Mouse (Mus musculus) layer of hippocampus, postnatal 25 days (tissue): ENCODE measurements around the gene Rbm24. TPM values are rescaled to one million over a fixed set of nuclear protein-coding genes. Genes with fewer than 3 reads are reported as not detected.
A peak's percentile ranks its signal among the peaks of the same experiment; 100 is the strongest.

Source experiments
- DNase-seq, 2 experiments: peaks; one replicate each; pipeline ENCODE4 v3.0.0; 2022; ENCODE audit warnings: mixed read lengths in 2 of 2, low spot score in 1 of 2; ENCODE audit errors: extremely low spot score in 1 of 2
- total RNA-seq, 2 experiments: library from RNA; stranded (reverse); gene quantifications; 2 replicates each; pipeline ENCODE4 v1.2.3; 2021

Gene Rbm24
- 10 to 100 TPM; 19.3 to 23.0 TPM for total RNA-seq

DNA sequence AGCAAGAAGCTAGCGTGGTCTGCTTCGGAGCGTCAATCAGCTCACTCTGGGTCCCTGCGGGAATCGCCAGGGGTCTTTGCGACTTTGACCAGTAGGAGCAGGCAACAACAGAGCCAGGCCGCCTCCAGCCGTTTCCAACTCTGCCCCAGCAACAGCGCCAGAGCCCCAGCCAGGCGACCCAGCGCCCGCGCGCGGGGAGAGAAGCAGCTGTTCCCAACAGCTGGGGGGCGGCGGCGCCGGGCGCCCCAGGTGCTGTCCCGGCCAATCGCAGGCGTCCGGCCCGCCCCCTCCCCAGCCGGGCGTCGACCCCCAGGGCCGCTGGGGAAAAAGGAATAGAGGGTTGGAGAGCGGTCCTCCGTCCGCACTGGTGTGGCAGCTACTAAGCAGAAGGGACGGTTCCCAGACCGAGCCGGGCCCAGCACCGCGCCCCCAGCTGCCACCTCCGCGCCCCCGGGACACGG is at the start of gene Rbm24:
Gene Rbm24 (plus strand): TSS at position 294 of the 461 bp plus-strand sequence.
- peak; percentile 24 to 37 for DNase-seq

DNA sequence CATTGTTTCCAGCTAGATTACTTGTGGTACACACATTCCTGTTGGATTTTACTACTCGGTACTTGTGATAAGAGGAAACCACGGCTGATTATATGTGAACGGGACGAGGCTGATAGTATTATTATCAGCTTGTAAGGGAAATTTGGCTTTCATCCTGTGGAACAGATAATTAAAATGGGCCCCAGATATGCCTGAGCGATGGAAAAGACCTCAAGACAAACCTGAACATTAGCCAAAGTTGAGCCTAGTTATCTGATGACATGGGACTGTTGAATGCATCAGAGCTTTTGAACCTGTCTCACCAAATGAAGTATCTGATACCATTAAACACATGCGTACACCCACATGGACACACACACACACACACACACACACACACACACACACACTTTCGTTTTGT is 45.4 kb upstream of the Rbm24 start:
- DNase-seq, result no peak

DNA sequence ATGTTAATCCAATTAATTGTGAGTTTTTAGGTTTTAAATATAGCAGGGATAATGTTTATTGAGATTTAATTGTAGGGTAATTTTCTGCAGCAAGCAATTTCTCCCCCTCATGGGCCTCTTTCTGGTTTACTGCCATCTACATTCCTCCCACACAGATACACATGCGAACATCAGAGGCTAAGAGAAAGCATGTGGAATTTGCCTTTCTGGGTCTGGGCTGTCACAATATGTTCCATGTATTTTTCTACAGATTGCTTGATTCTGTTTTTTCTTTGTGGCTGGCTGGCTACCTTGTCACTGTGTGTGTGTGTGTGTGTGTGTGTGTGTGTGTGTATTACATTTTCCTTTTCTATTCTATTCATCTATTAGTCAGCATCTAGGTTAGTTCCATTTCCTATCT is 42.9 kb upstream of the Rbm24 start:
- DNase-seq, result no peak

DNA sequence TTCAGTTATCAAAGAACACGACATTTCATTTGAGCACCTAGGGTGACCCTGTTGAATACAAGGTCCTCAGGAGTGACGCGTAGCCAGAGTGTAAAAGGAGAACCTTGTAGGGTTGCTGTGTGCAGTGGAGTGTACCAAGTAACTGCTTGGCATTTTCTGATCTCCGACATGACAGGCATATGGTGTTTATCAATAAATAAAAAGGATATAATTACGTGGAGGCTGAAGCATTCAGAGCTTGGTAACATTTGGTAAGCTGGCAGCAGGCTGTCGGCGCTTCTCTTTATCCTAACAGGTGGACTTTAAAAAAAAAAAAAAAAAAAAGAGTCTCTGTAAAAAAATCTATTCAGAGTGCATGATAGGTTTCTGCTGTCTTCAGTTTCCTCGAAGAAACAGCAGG is 30.8 kb upstream of the Rbm24 start:
- DNase-seq, result no peak

DNA sequence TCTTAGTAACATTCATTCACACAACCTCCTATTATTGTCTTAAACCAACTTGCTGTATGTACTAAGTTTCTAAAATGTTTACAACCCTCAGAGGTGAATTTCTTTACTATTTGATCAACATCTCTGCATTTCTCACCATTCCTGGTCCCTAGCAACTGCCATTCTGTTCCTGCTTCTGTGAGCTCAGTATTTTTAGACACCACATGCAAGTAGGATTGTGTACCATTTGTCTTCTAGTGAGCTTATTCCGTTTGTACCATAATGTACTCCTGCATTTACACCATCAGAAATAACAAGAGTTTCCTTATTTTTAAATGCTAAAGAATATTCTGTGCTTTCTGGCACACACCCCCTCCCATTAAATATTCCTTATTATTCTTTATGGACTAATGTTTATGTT is 26.6 kb upstream of the Rbm24 start:
- no peak for DNase-seq

DNA sequence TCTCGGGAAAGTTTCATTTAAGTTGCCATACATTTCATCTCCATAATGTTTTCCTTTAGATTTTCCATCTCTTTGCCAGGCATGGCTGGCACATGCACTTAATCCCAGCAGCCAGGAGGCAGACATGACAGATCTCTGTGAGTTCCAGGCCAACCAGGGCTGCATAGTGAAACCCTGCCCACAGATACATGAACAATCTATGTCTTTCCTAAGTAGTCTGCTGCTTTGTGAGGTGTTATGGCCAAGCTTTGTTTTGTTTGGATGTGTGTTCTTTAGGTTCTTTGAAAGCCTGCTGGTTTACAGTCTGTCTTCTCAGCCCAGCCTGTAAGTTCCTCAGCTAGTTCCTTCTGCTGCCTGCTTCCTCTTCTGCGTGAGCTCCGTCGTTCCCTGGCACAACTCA is 25.3 kb upstream of the Rbm24 start:
- no peak for DNase-seq

DNA sequence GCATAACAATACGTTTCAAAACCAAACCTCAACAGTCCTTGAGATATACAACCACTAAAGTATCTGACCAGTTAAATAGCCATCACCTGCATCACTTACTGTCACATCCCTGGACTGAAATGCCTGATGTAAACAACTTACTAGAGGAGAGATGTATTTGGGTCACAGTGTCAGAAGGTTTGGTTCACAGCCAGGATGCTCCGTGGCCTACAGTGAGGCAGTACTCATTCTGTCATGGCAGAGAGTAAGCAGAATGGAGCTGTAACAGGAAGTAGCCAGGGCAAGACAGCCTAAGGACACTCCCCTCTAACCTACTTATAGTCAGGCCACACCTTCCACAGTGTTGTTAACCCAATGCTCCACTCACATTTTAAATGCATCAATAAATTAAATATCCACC is 24.3 kb upstream of the Rbm24 start:
- no peak for DNase-seq

DNA sequence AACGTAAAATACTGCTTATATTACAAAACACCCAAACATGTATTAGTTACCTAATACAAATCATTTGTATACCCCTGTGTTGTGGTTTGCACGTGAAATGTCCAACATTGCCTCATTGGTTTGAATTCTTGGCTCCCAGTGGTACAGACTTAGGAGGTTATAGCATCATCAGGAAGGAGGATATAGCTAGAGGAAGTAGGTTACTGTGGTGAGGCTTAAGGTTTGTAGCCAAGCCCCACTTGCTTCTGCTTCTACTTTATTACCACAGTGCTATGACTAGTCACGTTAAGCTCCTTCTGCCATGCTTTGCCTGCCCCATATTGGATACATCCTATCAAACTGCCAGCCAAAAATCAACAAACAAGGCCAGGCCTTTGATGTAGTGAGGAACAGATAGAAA is 21.0 kb upstream of the Rbm24 start:
- no peak for DNase-seq

DNA sequence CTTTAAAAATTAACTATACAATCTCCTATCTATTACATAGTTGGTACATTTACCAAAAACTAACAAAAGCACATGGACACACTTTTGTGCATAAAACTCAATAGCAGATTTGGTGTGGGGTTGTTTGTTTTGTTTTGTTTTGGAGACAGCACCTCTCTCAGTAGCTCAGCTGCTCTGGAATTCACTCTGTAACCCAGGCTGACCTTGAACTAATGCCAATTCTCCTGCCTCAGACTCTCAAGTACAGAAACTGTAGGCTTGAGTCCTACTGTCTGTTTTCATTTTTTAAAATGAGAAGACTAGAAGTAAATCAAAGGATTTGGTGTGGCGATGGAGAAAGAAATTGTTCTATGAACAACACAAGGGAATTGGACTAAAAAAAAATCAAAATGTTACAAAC is 11.1 kb upstream of the Rbm24 start:
- no peak for DNase-seq

DNA sequence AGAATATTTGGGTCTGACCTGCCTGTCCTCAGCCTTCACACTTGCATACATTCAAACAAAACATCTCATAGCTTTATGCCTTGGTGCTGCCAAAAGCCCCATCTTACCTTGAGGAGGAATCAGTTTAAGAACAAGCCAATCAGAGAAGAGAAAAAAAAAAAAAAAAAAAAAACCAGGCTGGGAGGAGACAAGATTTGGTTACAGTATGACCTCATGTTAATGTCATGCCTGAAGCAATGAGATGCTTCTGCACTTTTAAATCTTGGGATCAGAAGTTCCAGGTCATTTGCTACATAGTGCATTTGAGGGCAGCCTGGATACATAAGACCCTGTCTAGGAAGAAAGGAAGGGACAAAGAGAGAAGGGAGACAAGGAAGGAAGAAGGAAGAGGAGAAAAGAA is 6.0 kb upstream of the Rbm24 start:
- no peak for DNase-seq

DNA sequence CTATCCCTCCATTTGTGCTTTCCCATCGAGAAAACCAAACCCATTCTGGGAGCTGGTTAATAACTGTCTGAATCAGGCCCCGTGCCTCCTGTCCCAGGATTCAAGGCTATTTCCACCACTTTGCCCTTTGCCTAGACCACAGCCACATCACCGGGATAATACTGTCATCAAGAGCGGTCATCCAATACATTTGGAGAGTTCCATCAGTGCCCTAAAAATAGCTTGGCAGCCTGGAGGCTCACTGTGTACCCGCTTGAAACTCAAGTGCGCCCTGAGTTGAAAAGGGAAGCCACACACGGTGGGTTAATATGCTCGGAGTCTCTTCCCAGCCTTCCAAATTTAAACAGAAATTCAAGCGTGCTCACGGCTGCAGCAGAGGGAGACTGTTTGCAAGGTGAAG is 4.6 kb upstream of the Rbm24 start:
- no peak for DNase-seq

DNA sequence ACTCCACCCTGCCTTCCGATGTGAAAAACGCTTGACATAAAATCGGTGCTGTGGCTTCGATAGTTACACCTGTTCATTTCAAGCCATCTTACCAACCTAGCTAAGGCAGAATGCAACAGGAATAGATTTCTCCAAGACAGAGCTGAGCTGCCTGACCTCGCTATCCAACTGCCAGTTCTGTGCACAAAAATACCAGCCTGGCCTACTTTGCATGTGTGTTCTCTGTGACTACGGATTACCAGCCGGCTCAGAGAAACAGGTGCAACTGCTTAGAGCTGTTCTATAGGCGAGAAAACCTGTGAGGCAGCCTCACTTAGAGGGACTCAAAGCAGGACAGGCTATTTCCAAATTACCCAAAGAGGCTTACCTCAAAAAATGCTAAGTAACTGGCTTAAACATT is 4.2 kb upstream of the Rbm24 start:
- no peak for DNase-seq

DNA sequence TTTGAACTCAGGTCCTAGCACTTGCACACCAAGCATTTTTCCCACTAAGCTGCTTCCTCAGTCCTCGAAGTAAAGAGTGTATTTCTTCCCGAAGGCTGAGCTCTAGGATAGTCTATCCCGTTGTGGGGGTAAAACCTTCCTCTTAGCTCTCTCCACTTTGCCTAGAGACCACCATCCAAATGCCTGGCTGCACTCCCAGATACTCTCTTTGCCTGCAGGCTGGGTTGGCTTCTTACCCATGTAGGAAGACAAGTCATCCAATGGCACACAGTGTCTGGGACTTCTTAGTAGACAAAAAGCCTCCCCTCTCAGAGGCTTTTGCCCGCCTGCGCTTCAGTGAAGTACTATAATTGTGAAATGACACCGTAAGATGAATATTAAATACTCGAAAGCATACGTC is 2.2 kb upstream of the Rbm24 start:
- no peak for DNase-seq

DNA sequence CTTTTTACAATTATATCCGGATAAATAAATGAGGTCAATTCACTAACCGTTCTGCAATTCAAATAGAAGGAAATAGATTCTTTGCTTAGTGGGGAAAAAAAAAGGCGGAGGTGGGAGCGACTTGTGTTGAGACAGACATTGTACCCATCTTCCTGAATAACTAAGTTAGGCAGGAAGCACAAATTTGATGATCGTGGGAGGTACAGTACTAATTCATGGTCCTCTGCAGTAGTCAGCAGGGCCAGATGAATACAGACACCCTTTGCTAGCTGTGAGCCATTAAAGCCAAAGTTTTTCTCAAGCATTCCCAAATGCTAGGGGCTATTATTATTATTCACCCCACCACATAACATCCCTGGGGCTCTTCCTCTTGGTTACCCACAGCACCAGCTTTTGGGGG is 640 bp upstream of the Rbm24 start:
- DNase-seq, result no peak

DNA sequence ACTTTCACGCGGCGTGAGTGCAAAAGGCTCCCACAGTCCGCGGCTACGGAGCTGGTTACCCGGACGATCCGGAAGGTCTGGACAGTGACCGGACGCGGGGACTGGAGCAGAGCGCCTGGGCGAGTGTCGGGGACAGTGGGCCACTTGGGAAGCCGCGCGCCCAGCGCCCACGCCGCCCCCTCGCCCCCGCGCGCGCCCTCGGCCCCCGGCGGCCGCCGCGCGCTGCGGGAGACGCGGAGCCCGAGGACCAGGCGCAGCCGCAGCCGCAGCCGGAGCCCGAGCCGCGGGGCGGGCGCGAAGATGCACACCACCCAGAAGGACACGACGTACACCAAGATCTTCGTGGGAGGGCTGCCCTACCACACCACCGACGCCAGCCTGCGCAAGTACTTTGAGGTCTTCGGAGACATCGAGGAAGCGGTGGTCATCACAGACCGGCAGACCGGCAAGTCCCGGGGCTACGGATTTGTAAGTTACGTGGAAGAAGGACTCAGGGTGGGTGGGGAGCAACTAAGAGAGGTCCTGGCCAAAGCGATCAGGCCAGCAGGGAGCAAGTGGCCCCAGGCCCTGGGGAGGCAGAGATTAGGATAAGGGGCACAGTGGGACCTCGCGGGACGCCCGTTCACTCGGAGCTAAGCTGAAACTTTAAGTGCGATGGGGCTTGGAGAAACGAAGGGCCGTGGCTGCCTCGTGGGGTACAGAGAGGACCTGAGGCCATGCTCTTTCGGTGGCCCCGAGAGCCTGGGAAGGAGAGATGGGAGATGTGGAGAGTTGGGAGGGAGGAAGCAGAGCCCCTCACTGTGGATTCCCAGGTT is 704 bp downstream of the Rbm24 start:
- peak; percentile 33 to 46 for DNase-seq

DNA sequence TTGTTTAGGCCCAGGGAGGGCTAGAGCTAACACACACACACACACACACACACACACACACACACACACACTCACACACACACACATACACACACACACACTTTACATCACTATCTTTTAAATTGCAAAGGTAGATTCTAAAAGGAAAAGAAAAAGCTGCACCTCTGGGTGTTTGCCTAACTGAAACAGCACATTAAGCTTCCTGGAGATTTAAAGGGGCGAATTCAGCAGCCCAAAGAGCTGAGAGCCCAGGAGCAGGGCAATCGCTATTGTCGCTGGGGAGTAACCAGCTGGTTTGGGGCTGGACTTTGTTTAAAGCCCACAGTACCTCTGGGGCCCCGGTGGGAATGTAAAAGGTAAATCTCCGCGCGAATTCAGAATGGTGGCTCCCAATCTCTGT is 1.4 kb downstream of the Rbm24 start:
- DNase-seq, result no peak

DNA sequence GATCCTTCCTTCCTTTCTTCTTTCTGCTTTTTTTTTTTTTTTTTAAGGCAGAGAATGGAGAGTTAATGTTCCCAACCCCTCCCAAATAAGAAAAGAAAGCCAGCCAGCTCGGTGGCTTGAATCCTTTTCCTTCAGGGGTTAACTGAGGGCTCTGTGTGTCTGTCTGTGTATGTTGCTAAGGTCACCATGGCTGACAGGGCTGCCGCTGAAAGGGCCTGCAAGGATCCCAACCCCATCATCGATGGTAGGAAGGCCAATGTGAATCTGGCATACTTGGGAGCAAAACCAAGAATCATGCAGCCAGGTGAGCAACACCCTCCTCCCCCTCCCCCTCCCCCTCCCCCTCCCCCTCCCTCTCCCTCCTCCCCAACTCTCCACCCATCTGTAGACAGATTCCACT is 1.9 kb downstream of the Rbm24 start:
- DNase-seq, result no peak

DNA sequence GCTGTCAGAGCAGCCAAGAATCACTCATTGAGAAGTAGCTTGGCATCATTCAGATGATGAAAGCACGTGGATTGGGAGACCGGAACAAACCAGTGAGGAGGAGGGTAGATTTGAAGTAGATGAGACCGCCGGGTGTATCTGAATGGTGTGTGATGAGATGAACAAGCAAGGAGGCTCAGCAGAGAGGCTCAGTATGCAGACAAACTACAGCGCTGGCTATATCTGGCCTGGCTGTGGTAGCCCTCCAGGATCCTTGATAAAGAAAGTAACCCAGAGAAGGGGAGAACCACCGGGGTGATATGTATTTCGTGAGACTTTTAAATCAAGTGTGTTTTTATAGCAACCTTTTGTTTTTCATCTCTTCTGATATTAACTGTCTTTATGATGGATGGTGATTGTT is 5.6 kb downstream of the Rbm24 start:
- no peak for DNase-seq

DNA sequence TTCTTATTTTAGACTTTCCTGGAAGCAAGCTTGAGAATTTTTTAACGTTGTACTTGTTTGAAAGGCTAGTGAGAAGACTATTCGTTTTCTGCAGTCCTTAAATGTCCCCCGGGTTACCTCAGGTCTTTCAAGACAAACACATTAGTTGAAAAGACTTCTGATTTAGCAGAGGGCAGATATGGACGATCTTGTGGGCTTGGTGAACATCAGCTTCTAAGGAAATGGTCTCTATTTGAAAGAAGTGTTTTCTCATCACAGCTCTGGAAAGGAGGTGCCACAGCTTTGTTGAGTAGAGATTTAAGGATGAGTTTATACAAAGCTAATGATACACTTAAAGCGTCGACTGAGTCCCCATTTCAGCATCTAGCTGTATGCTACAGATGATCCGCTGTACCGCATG is 6.1 kb downstream of the Rbm24 start:
- DNase-seq, result no peak

DNA sequence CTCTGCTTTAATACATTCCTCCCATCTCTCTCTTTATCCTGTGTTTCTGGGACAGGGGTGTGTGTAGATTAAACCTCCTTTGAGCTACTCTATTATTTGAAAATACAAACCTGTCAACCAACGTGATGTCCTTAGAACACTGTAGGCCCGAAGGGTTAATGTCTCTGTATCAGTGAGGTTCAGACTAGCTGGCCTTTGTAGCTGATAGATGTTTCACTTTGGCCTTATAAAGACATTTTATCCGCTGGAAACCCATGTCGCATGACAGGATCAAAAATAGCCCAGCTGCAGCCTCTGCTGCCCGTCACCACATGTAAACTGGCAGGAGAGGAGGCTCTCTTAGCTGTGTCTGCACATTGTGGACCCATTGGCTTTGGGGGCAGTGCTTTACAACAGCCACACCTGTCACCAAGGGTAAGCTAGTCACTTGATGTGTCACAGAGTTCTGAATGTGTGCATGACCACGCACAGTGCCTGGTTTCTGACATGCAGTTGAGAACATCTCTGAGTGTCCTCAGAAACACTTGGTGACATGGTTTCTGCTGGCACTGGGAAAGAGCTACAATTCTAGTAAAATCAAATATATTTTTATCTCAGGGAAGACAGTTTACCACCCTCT is 8.5 kb downstream of the Rbm24 start:
- DNase-seq, result no peak

DNA sequence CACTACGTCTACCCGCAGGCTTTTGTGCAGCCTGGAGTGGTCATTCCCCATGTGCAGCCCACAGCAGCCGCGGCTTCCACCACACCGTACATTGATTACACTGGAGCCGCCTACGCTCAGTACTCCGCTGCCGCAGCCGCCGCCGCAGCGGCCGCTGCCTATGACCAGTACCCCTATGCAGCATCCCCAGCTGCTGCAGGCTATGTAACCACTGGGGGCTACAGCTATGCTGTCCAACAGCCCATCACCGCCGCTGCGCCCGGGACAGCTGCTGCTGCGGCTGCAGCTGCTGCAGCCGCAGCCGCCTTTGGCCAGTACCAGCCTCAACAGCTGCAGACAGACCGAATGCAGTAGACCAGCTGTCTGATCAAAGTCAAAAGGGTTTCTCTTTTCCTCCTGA is 10.7 kb downstream of the Rbm24 start:
- no peak for DNase-seq

DNA sequence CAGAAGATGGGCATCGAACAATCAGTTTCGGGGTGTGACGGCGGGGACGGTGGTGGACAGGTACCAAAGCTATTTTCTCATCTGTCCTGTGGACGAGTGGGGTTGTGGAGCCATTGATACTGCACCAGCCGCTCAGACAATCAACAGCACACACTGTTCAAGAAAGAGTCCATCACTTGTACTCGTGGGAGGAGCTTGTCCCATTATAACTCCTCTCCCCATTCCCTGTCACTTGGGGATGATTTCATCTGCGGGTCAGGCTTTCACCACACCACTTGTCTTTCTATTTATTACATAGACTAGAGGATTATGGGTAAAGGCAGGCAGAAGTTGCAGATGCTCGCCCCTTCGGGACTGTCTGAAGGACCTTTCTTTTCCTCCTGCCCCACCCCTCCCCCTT is 11.6 kb downstream of the Rbm24 start:
- DNase-seq, result no peak
